Mouse (Mus musculus) forebrain, embryonic 10.5 days (tissue): ENCODE measurements around the gene Gm1113. TPM values are rescaled to one million over a fixed set of nuclear protein-coding genes. Genes with fewer than 3 reads are reported as not detected.

Experiments
- DNase-seq: peaks from one replicate; pipeline ENCODE4 v3.0.0-alpha.2; 2017; ENCODE audit warnings: low spot score; ENCODE audit errors: extremely low spot score
- H3K27ac ChIP-seq: fragments of 300-500 bp; sonication (generic); 2 replicates; pipeline ENCODE4 v1.5.1; 2016; ENCODE audit warnings: mild to moderate bottlenecking
- H3K27me3 ChIP-seq: fragments of 300-500 bp; sonication (generic); 2 replicates; pipeline ENCODE4 v1.6.1; 2016; ENCODE audit warnings: mild to moderate bottlenecking; ENCODE audit not compliant: poor library complexity, severe bottlenecking
- H3K36me3 ChIP-seq: fragments of 300-500 bp; sonication (generic); replicated peaks from 2 replicates; pipeline ENCODE4 v1.6.1; 2016; ENCODE audit warnings: mild to moderate bottlenecking, moderate library complexity
- H3K4me1 ChIP-seq: fragments of 300-500 bp; sonication (generic); 2 replicates; pipeline ENCODE4 v1.6.1; 2016
- H3K4me3 ChIP-seq: fragments of 300-500 bp; sonication (generic); 2 replicates; pipeline ENCODE4 v1.5.1; 2016; ENCODE audit warnings: mild to moderate bottlenecking, moderate library complexity
- H3K9me3 ChIP-seq: fragments of 300-500 bp; sonication (generic); 2 replicates; pipeline ENCODE4 v1.6.1; 2016; ENCODE audit warnings: mild to moderate bottlenecking, moderate library complexity
- WGBS: fragments of 180-500 bp; shearing (Covaris S2); methylation state at CpG from one replicate; pipeline ENCODE4 v1.1.7; 2016; 5-methylcytosine and 5-hydroxymethylcytosine counted together
- polyA plus RNA-seq: library from polyadenylated mRNA; unstranded; fragments of >200 nt; fragmentation: Nextera tagmentation; extraction: Ambion mirVana; gene quantifications from 2 replicates; pipeline ENCODE4 v1.2.1, GENCODE M21; 2016

The Gm1113 gene
- not detected in 2 replicates for polyA plus RNA-seq

GRCm38 (mm10) chr9:35518169-35518568, at the start of gene Gm1113:
Gene Gm1113, minus strand, starts transcription at chr9:35518269.
- Histone ChIP-seq H3K27ac (no peak within 1 kb of the TSS), H3K27me3 (no peaks in the 10 kb centered on the region), H3K4me3 (no peak within 1 kb of the TSS), H3K36me3 (no peaks in the 10 kb centered on the region), H3K4me1 (peaks cover 17% of the 10 kb centered on the region), H3K9me3 (no peaks in the 10 kb centered on the region)
- no peak for DNase-seq
- 84% methylated on average over 3 of the region's 3 CpGs for WGBS

GRCm38 (mm10) chr9:35564536-35565240, 46.6 kb upstream of the Gm1113 start:
- Histone ChIP-seq H3K36me3 (peaks cover 79% of the 10 kb centered on the region), H3K4me1 (peaks cover 27% of the 10 kb centered on the region), H3K27ac (no peak overlapping the region), H3K9me3 (no peaks in the 10 kb centered on the region), H3K27me3 (no peaks in the 10 kb centered on the region), H3K4me3 (no peak overlapping the region)
- 94% methylated on average over 5 of the region's 5 CpGs for WGBS
- no peak for DNase-seq

DNA sequence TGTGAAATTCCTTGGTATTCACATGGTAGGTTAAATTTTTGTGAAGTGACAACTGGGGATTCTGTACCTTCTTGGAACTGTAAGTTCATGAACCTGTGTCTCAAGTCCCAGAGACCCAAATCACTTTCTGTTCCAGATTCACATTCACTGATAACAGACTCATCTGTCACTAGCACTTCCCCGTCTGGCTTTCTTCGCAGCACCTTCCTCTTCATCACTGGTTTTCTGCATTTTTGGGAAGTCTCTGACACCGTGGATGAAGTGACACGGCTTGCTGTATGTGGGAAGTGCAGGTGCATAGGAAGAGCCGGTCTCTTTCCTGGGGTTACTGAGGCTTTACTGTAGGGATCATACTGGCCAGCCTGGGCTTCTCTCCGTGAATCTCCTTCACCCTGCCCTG, 43.5 kb upstream of the Gm1113 start:
- H3K4me3 ChIP-seq, result no peak overlapping the region
- H3K36me3 ChIP-seq, result peaks cover 62% of the 10 kb centered on the region
- DNase-seq, result no peak
- no peak overlapping the region for H3K27ac ChIP-seq
- WGBS, result 91% methylated on average over 6 of the region's 6 CpGs
- H3K9me3 ChIP-seq, result no peaks in the 10 kb centered on the region
- H3K27me3 ChIP-seq, result peaks cover 15% of the 10 kb centered on the region
- peaks cover 24% of the 10 kb centered on the region for H3K4me1 ChIP-seq

GRCm38 (mm10) chr9:35561076-35561475, 43.0 kb upstream of the Gm1113 start:
- Histone ChIP-seq H3K4me3 (no peak overlapping the region), H3K27me3 (peaks cover 19% of the 10 kb centered on the region), H3K9me3 (no peaks in the 10 kb centered on the region), H3K27ac (no peak overlapping the region), H3K4me1 (peaks cover 24% of the 10 kb centered on the region), H3K36me3 (peaks cover 57% of the 10 kb centered on the region)
- no peak for DNase-seq
- WGBS, result 95% methylated on average over 11 of the region's 11 CpGs

GRCm38 (mm10) chr9:35559009-35559890, 41.2 kb upstream of the Gm1113 start:
- Histone ChIP-seq H3K4me3 (peak overlapping the region; percentile 72), H3K4me1 (peaks cover 24% of the 10 kb centered on the region), H3K27ac (peak overlapping the region; percentile 87), H3K9me3 (no peaks in the 10 kb centered on the region), H3K36me3 (peaks cover 38% of the 10 kb centered on the region), H3K27me3 (peaks cover 19% of the 10 kb centered on the region)
- WGBS, result 2% methylated on average over 31 of the region's 31 CpGs
- DNase-seq, result peak; percentile 89

GRCm38 (mm10) chr9:35558257-35559008, 40.4 kb upstream of the Gm1113 start, which contains the start of the genes Ddx25 and Pus3:
Gene Ddx25, minus strand, starts transcription at chr9:35558528.
Gene Pus3, plus strand, starts transcription at chr9:35558595.
- peaks cover 24% of the 10 kb centered on the region for H3K4me1 ChIP-seq
- WGBS, result under 1% methylated on average over 59 of the region's 59 CpGs
- peak within 1 kb of the TSS; percentile 87 for H3K27ac ChIP-seq
- DNase-seq, result peak; percentile 74
- peak within 1 kb of the TSS; percentile 72 for H3K4me3 ChIP-seq
- no peaks in the 10 kb centered on the region for H3K9me3 ChIP-seq
- peaks cover 19% of the 10 kb centered on the region for H3K27me3 ChIP-seq
- H3K36me3 ChIP-seq, result peaks cover 32% of the 10 kb centered on the region

GRCm38 (mm10) chr9:35556494-35557102, 38.5 kb upstream of the Gm1113 start:
- Histone ChIP-seq H3K27me3 (peaks cover 19% of the 10 kb centered on the region), H3K36me3 (peaks cover 13% of the 10 kb centered on the region), H3K4me1 (peaks cover 24% of the 10 kb centered on the region), H3K27ac (no peak overlapping the region), H3K9me3 (no peaks in the 10 kb centered on the region), H3K4me3 (no peak overlapping the region)
- WGBS, result 83% methylated on average over 12 of the region's 12 CpGs
- no peak for DNase-seq

DNA sequence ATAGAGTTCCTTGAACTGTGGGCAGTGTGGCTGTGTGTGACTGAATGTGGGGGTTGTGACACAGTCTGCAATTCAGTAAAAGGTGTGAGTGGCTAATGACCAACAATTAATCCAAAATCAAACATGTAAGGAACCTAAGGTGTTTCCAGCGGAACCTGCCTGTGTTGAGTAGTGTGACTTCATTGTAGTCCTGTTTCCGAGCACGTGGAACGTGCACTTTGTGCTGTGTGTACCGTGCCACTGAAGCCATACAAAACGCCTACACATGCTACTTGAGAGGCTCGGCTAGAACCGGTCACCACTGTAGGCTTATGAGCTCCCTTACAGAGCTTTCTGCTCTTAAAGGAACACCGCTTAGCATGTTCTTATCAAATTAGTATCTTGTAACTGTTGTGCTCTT, 30.4 kb upstream of the Gm1113 start:
- Histone ChIP-seq H3K27ac (no peak overlapping the region), H3K4me3 (no peak overlapping the region), H3K36me3 (no peaks in the 10 kb centered on the region), H3K9me3 (no peaks in the 10 kb centered on the region), H3K4me1 (no peaks in the 10 kb centered on the region), H3K27me3 (no peaks in the 10 kb centered on the region)
- 89% methylated on average over 9 of the region's 9 CpGs for WGBS
- no peak for DNase-seq

- WGBS, result 90% methylated on average over 9 of the region's 9 CpGs
Observed at GRCm38 (mm10) chr9:35546745-35547144, 28.7 kb upstream of the Gm1113 start.

DNA sequence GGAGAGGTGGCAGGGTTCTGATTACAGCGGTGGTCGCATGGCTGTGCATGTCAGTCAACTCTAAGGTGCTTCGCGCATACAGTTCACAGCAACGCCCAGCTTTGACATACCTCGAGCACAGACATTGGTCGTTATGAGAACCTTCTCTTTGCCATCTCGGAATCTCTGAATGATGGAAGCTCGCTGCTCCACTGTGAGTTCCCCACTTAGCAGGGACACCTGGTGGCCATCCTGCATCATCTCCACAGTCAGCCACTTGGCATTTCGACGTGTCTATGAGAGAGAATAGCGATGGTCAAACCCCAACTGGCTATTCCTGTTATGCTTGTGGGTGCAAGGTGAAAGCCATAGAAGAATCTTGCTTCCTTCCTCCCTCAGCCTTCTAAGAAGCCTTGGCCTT, 27.6 kb upstream of the Gm1113 start:
- Histone ChIP-seq H3K9me3 (no peaks in the 10 kb centered on the region), H3K4me3 (no peak overlapping the region), H3K27ac (no peak overlapping the region), H3K4me1 (no peaks in the 10 kb centered on the region), H3K27me3 (no peaks in the 10 kb centered on the region), H3K36me3 (no peaks in the 10 kb centered on the region)
- 82% methylated on average over 12 of the region's 12 CpGs for WGBS
- DNase-seq, result no peak

More at GRCm38 (mm10) chr9:35546745-35547144, 28.7 kb upstream of the Gm1113 start:
- Histone ChIP-seq H3K27me3 (no peaks in the 10 kb centered on the region), H3K36me3 (no peaks in the 10 kb centered on the region), H3K4me1 (no peaks in the 10 kb centered on the region), H3K9me3 (no peaks in the 10 kb centered on the region), H3K27ac (no peak overlapping the region), H3K4me3 (no peak overlapping the region)
- no peak for DNase-seq

DNA sequence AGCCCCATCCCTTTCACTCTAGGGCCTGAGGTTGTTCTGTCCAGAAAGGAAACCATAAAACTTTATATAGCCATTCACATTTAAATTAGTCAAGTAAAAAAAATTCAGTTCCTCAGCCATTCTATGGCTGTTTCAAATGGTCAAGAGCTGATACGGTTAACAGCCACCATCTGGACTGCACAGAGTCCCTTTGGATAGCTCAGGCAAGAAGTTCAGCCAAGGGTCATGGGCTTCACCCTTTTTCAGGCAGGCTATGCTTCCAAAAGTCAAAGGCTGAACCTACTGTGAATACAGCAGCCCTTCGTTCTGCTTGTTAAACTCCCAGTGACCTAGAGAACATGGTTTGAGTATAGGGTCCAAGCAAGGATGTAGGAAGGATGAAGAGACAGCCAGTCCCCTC, 26.6 kb upstream of the Gm1113 start:
- DNase-seq, result no peak
- H3K27me3 ChIP-seq, result no peaks in the 10 kb centered on the region
- H3K9me3 ChIP-seq, result no peaks in the 10 kb centered on the region
- no peaks in the 10 kb centered on the region for H3K4me1 ChIP-seq
- no peaks in the 10 kb centered on the region for H3K36me3 ChIP-seq
- no peak overlapping the region for H3K4me3 ChIP-seq
- 68% methylated on average over 2 of the region's 2 CpGs for WGBS
- no peak overlapping the region for H3K27ac ChIP-seq
